Mouse (Mus musculus): ENCODE results near the gene Olfr799.

The Olfr799 gene

DNA sequence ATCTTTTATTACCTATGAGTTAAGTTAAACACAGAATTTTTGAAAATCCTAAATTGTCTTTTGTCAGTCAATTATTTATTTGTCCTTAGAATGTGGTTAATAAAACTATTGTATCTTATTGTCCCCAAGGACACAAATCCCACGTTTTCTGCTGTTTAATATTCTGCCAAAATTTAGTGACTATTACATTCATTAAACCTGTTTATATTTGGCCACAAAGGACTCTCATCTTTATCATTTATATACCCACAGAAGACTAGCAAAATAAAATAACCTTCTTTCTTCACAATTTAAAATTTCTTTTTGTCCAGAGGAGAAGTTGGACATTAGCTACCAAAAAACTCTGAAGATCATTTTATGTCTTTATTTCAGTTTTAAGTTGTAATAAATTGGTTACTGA is at the start of gene Olfr799:
TSS of gene Olfr799 (plus strand) at position 301 of the 400 bp plus-strand sequence.
- DNase-seq (ENCODE audit: extremely low read depth, low read depth), result no peak

DNA sequence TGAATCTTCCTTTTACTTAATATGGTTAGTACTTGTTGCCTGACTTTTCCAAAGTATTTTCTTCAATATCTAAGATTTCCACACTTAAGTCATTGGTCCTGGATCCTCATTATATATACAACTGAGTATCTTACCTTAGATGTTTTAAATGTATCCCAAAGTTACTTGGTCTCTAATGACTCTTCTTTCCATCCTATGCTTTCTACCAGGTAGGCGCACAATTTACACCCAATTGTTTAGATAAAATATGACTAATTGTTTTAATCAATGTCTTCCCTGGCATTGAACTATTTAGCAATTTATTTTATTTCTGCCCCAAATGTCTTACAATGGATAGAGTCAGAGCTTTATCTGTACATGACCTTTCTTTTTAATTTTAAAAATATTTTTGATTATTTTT is 24.8 kb upstream of the Olfr799 start, which contains the start of gene Olfr796:
TSS of gene Olfr796 (minus strand) at position 101 of the 400 bp plus-strand sequence.
- no peak for DNase-seq (ENCODE audit: extremely low read depth, low read depth)

DNA sequence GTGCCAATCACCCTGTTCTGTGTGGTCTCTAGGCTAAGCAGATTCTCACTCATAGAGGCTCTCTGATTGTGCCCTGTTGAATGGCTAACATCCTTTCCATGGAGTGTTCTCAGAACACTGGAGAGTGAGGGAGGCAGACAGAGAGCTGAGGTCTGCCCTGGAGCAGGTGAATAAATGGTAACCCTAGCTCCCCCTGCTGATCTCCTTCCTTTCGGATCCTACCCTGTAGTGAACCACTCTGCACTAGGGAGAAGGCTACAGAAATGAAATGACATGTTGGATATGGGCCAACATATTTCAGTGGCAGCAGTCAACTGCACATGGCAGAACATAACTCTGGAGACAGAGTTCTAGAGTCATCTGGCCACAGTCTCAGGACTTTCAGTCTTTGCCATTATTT is 15.6 kb upstream of the Olfr799 start:
- DNase-seq (ENCODE audit: extremely low read depth, low read depth), result no peak

DNA sequence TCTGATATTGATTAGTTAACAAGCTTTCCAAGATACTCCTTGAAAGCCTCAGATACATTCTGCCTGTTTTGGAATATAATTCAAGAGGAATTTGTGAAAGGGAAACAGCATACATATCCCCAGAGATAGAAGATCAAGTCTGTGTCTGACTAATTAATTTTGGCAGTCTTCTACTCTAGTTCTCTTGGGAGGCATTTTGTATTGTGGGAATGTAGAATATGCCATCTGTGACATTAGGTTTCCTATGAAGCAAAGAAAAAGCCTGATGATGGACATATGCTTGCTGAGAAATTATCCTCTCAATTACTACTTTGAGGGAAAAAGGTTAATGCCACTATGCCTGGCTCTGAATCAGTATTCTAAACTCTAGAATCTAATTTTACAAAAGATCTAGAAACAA is 14.0 kb upstream of the Olfr799 start:
- DNase-seq (ENCODE audit: extremely low read depth, low read depth), result no peak

DNA sequence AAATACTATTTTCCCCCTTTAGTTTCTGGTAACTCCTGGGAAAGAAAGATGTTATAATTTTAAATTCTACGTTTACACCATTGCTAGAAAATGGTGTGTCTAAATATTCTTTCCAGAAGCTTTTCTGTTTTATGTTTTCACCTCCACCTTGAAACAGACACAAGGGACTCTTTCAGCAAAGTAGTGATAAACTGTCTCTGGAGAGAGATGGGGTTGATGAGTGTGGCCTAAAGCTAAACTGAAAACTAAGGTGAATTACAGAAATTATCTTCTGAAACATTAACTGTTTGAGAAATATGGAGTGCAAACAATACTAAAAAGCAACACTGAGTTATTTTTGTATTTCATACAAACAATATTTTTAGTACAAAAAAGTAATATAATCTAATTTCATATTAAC is 9.4 kb upstream of the Olfr799 start, which contains the start of gene Olfr798:
TSS of gene Olfr798 (minus strand) at position 101 of the 400 bp plus-strand sequence.
- DNase-seq (ENCODE audit: extremely low read depth, low read depth), result no peak

DNA sequence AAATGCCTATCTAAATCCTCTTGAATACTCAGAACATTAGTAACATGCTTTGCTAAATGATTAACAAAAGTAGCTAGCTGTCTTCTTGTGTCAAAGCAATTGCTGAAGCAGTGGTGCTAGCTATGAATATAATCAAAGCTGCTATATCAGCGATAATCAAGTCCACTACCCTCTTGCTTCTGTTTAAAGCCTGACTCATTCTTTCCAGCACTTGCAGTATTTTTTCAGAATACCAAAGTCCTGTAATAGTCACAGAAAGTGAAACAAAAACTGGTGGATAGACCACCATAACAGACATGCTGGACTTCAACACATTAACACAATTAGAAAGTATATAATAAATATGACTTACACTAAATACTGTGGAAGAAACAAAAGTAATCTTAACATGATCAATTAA is 14.5 kb downstream of the Olfr799 start:
- no peak for DNase-seq (ENCODE audit: extremely low read depth, low read depth)

DNA sequence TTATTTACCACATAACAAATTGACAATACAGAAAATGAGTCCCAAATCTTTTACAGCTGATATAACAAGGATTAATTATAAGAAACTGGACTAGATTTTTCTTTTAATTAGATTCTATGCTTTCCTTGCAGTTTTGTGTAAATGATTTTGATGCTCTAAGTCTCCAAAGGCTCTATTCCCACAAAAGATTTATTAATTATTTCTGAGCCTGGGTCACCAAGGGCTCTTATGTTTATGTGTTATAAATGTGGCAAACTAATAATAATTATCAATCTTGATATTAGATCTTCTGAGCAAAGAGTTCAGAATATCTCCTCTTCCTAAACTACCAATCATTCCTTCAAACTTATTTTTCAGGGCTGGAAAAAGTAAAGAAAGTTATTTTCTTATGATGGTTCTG is 20.1 kb downstream of the Olfr799 start, which contains the start of gene Olfr800:
TSS of gene Olfr800 (plus strand) at position 301 of the 400 bp plus-strand sequence.
- no peak for DNase-seq (ENCODE audit: extremely low read depth, low read depth)

DNA sequence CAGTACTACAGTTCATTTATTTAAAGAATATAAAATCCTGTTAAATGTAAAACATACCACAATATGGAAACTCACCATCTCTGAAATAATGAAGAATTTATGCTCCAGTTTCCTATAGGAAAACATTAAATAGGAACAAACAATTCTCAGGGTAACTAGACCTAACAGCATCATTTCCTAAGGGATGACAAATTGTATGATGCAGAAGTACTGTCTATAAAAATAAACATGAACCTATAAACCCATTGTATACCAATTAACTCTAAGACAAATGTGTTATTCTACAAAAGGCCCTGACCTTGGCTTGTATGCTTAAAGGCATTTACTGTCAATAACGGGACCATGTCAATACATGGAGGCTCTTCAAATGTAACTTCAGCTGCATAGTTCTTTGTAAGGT is 36.5 kb downstream of the Olfr799 start, which contains the start of gene Olfr801:
TSS of gene Olfr801 (minus strand) at position 101 of the 400 bp plus-strand sequence.
- DNase-seq (ENCODE audit: extremely low read depth, low read depth), result no peak

DNA sequence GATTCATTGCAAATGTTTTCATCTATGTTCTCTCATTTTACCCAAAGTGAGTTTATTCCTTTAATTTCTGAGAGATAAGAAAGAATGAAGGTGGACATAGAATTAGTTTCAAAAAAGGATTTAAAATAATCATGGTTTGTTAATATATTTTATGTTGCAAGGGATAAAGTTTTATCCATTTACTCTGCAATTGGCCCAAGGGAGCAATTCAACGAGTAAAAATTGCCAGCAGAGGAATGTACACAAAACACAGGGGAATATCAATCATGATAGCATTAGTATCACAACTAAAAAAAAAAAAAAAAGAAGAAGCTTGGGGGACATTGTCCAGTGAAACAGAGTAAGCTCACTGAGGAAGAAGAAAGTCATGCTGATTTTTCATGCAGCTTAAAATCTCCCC is 50.8 kb downstream of the Olfr799 start, which contains the start of gene Olfr802:
TSS of gene Olfr802 (minus strand) at position 101 of the 400 bp plus-strand sequence.
- no peak for DNase-seq (ENCODE audit: extremely low read depth, low read depth)

DNA sequence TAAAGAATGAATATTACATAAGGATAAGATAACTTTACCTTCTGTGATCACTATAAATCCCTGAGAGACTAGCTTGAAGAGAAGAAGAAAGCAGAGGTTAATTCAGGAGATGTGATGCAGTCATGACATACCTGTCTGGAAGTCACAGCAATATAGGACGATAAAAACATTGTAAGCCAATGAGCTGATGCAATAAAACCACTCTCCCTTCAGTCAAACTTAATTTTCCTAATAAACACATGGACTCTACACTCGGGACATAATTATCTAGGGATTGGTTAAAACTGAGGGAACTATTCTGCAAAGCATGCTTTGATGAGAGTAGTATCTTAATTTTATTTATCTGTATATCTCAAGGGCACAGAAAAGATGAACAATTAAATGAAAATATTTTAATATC is 56.9 kb downstream of the Olfr799 start, which contains the start of gene Olfr803:
TSS of gene Olfr803 (minus strand) at position 101 of the 400 bp plus-strand sequence.
- DNase-seq (ENCODE audit: extremely low read depth, low read depth), result no peak

All from MEL-GATA-1-ER (cell line).